Mouse (Mus musculus): ENCODE data around the gene Cog6. TPM values are rescaled to one million over a fixed set of nuclear protein-coding genes. Genes with fewer than 3 reads are reported as not detected.

Gene Cog6
- total RNA-seq (2012; rRNA removed) = 11.6 and 18.0 TPM in 2 replicates

- Histone ChIP-seq H3K4me1 (ENCODE audit: control insufficient read depth in 2 of 2, insufficient read depth in 2 of 2, low read length in 2 of 2, poor library complexity in 1 of 2) (no peaks in the 10 kb centered on the region), H3K36me3 (ENCODE audit: control insufficient read depth, insufficient read depth, low read length, poor library complexity, severe bottlenecking) (no peaks in the 10 kb centered on the region), H3K9ac (ENCODE audit: insufficient read depth, low read depth, low read length, poor library complexity, severe bottlenecking) (peak within 1 kb of the TSS; percentile 54), H3K9me3 (ENCODE audit: control insufficient read depth, insufficient read depth, low read depth, low read length) (no peaks in the 10 kb centered on the region), H3K27ac (ENCODE audit: insufficient read depth, low read depth, low read length, poor library complexity, severe bottlenecking) (no peak within 1 kb of the TSS), H3K4me3 (ENCODE audit: insufficient read depth in 1 of 2, low read depth in 1 of 2, low read length in 2 of 2, poor library complexity in 1 of 2, severe bottlenecking in 1 of 2) (peak within 1 kb of the TSS; percentile 67 to 77)
- peak; percentile 72 for DNase-seq (ENCODE audit: low read depth, low spot score)
- TF ChIP-seq MAFK (IDR thresholded peaks at IDR 0.05; ENCODE audit: insufficient read depth, low read depth, low read length) (no peak), HCFC1 (IDR thresholded peaks at IDR 0.05; ENCODE audit: borderline replicate concordance, insufficient read depth, low read length) (peak; percentile 66; the same call in 1 of the 2 replicates)
- in situ Hi-C loops (cut with MboI; ENCODE audit: low sequenced_read_pairs in 2 of 2, unreplicated experiment in 2 of 2) = no loop called here
Observed at GRCm38 (mm10) chr3:53016436-53017340, at the start of gene Cog6. Gene Cog6 (minus strand): TSS chr3:53017237.

DNA sequence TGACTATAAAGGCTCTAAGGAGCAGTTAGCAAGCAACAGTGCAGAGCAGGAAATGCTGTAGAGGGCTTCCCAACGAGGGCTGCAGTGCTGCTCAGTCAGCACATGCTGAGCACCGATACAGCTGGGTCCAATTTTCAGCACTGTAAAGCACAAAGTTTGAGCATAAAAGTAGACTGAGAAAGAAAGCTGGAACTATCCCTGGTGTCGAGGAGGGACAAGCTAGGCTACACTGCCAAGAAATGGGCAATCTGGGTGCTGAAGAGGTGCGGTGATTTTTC lies 49.0 kb upstream of the Cog6 start:
- H3K36me3 ChIP-seq (ENCODE audit: control insufficient read depth, insufficient read depth, low read length, poor library complexity, severe bottlenecking) = no peaks in the 10 kb centered on the region
- H3K4me3 ChIP-seq (ENCODE audit: insufficient read depth in 1 of 2, low read depth in 1 of 2, low read length in 2 of 2, poor library complexity in 1 of 2, severe bottlenecking in 1 of 2) = no peak overlapping the region
- H3K4me1 ChIP-seq (ENCODE audit: control insufficient read depth in 2 of 2, insufficient read depth in 2 of 2, low read length in 2 of 2, poor library complexity in 1 of 2) = no peaks in the 10 kb centered on the region
- TF ChIP-seq MAFK (IDR thresholded peaks at IDR 0.05; ENCODE audit: insufficient read depth, low read depth, low read length) = no peak
- TF ChIP-seq ZNF384 (IDR thresholded peaks at IDR 0.05; ENCODE audit: low read depth, low read length) = no peak
- H3K9me3 ChIP-seq (ENCODE audit: control insufficient read depth, insufficient read depth, low read depth, low read length) = no peaks in the 10 kb centered on the region
- no peak overlapping the region for H3K9ac ChIP-seq (ENCODE audit: insufficient read depth, low read depth, low read length, poor library complexity, severe bottlenecking)
- H3K27ac ChIP-seq (ENCODE audit: insufficient read depth, low read depth, low read length, poor library complexity, severe bottlenecking) = no peak overlapping the region
- in situ Hi-C loops (cut with MboI; ENCODE audit: low sequenced_read_pairs in 2 of 2, unreplicated experiment in 2 of 2) = no loop called here
- no peak for DNase-seq (ENCODE audit: low read depth, low spot score)

DNA sequence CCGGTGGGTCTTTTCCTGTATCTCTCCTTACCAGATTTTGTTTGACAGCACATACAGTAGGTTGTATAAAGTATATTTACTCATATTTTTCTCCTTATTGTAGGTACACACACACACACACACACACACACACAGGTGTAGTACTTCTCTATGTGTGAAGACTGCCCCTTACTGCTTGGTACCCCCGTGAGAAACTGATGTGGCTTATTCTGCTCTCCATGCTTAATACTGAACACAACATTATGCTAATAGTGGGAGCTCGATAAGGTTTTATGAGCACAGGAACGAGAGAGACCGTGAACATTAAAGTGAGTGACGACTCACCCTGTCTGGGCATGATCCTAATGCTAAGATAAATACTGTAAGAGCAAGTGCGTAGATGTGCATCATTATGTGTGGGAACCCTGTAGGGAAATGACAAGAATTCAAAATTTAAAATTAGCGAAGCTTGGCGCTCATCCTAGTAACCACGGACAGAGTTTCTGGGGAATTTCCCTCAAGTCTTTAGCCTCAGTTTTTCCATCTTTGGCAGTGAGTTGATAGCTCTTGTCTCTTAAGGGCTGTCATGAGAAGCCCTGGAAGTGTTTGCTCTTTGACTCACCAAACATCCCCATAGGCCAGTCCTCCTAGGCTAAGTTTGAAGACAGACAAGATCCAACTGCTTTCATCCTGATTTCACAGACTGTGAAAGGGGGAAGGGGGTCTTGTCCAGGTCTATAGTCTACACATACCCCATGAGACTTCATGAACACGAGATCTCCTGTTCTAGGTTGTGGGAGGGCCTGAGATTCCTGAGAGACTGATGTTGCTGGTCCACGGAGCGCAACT lies 48.4 kb upstream of the Cog6 start:
- H3K4me3 ChIP-seq (ENCODE audit: insufficient read depth in 1 of 2, low read depth in 1 of 2, low read length in 2 of 2, poor library complexity in 1 of 2, severe bottlenecking in 1 of 2) = no peak overlapping the region
- no peaks in the 10 kb centered on the region for H3K9me3 ChIP-seq (ENCODE audit: control insufficient read depth, insufficient read depth, low read depth, low read length)
- in situ Hi-C loops (cut with MboI; ENCODE audit: low sequenced_read_pairs in 2 of 2, unreplicated experiment in 2 of 2) = no loop called here
- DNase-seq (ENCODE audit: low read depth, low spot score) = no peak
- TF ChIP-seq MAFK (IDR thresholded peaks at IDR 0.05; ENCODE audit: insufficient read depth, low read depth, low read length) = no peak
- no peak for TF ChIP-seq ZNF384 (IDR thresholded peaks at IDR 0.05; ENCODE audit: low read depth, low read length)
- no peaks in the 10 kb centered on the region for H3K4me1 ChIP-seq (ENCODE audit: control insufficient read depth in 2 of 2, insufficient read depth in 2 of 2, low read length in 2 of 2, poor library complexity in 1 of 2)
- no peaks in the 10 kb centered on the region for H3K36me3 ChIP-seq (ENCODE audit: control insufficient read depth, insufficient read depth, low read length, poor library complexity, severe bottlenecking)
- H3K27ac ChIP-seq (ENCODE audit: insufficient read depth, low read depth, low read length, poor library complexity, severe bottlenecking) = no peak overlapping the region
- H3K9ac ChIP-seq (ENCODE audit: insufficient read depth, low read depth, low read length, poor library complexity, severe bottlenecking) = no peak overlapping the region

DNA sequence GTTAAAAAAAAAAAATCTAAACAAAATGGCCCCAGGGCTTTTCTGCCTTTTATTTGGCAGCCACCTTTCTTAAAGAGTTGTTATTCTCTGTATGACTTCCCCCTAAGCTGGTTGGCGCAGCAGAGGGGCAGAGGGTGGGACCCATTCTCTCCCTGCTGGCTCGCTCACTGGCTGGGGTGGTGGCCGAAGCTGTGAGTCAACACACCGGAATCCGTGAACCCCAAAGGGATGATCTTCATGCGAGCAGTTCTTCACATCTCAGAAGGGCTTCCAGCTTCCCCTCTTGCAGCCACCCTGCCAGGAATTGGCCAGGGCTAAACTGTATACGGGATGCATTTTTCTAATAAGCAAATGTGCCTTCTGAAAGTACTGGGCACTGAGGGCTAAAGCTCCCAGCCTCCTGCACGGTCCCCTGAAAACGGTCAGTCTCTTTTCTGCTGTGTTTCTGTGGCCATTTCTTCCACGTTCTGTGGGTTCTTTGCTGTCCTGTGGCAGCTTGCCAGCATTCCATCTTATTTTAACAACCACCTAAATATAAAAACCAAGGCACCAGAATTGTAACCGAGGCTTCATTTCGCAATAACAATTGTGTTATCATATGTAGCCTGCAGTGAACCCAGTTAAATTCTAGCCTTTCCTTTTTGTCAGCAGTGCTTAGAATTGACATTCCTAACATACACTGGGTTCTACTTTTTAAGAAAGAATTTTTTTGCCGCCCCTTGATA lies 46.5 kb upstream of the Cog6 start:
- Histone ChIP-seq H3K4me3 (ENCODE audit: insufficient read depth in 1 of 2, low read depth in 1 of 2, low read length in 2 of 2, poor library complexity in 1 of 2, severe bottlenecking in 1 of 2) (no peak overlapping the region), H3K27ac (ENCODE audit: insufficient read depth, low read depth, low read length, poor library complexity, severe bottlenecking) (no peak overlapping the region), H3K9ac (ENCODE audit: insufficient read depth, low read depth, low read length, poor library complexity, severe bottlenecking) (no peak overlapping the region), H3K9me3 (ENCODE audit: control insufficient read depth, insufficient read depth, low read depth, low read length) (no peaks in the 10 kb centered on the region), H3K4me1 (ENCODE audit: control insufficient read depth in 2 of 2, insufficient read depth in 2 of 2, low read length in 2 of 2, poor library complexity in 1 of 2) (no peaks in the 10 kb centered on the region), H3K36me3 (ENCODE audit: control insufficient read depth, insufficient read depth, low read length, poor library complexity, severe bottlenecking) (no peaks in the 10 kb centered on the region)
- in situ Hi-C loops (cut with MboI; ENCODE audit: low sequenced_read_pairs in 2 of 2, unreplicated experiment in 2 of 2) = no loop called here
- TF ChIP-seq HCFC1 (IDR thresholded peaks at IDR 0.05; ENCODE audit: borderline replicate concordance, insufficient read depth, low read length) (no peak), ZC3H11A (IDR thresholded peaks at IDR 0.05; ENCODE audit: borderline replicate concordance, low read depth, low read length) (no peak), MAFK (IDR thresholded peaks at IDR 0.05; ENCODE audit: insufficient read depth, low read depth, low read length) (no peak), CHD2 (IDR thresholded peaks at IDR 0.05; ENCODE audit: low read depth, low read length) (no peak), ZNF384 (IDR thresholded peaks at IDR 0.05; ENCODE audit: low read depth, low read length) (no peak)
- DNase-seq (ENCODE audit: low read depth, low spot score) = no peak

Measured in ES-E14 (cell line).